Mouse (Mus musculus): Measurements from ENCODE around the gene Rfx4. TPM values are rescaled to one million over a fixed set of nuclear protein-coding genes. Genes with fewer than 3 reads are reported as not detected.

The Rfx4 gene
- total RNA-seq, 2 experiments from 2014 or later, result 0.16 TPM; not detected in 1

- no peak for DNase-seq (ENCODE audit: low spot score)
- intact Hi-C loops (cut with DNase I), result no loop called here
Observed at GRCm38 (mm10) chr10:84756435-84757095, 703 bp downstream of the Rfx4 start.

DNA sequence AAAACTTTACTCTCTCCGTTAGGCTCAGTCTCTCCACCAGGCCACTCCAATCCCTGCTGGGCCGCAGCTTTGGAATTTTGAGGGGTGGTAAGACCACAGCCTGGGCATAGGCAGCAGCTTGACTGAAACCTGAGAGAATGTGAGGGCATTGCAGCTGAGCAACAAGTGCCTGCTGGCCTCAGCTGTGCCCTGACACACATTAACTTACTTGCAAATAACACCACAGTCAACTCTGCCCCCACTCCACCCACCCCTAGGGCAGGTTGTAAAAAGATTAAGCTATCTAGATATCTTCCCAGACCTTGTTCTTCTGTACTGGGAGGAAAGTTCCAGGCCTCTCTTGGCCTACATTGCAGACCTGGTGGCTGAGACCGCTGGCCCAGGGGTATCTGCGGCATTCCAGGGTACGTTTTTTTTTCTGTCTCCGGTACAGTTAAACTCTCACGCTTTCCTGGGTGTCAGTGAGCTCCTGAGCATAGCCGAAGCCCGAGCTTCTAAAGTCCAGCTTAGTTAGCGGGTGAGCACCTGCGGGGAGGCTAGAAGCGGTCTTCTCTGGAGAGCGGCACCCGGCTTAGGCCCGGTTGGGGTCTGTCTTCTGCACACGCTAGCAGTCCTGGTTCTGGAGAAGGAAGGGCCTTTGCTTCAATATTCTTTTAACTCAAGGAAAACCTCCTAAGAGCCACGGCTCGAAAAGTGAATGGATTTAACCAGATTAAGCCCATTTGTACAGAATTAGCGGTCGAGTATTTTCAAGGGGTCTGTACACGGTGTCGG is 1.8 kb downstream of the Rfx4 start:
- intact Hi-C loops (cut with DNase I), result no loop called here
- DNase-seq (ENCODE audit: low spot score), result no peak

GRCm38 (mm10) chr10:84758200-84758468 is 2.3 kb downstream of the Rfx4 start:
- intact Hi-C loops (cut with DNase I), result no loop called here
- no peak for DNase-seq (ENCODE audit: low spot score)

GRCm38 (mm10) chr10:84758483-84759431 is 2.9 kb downstream of the Rfx4 start:
- no peak for DNase-seq (ENCODE audit: low spot score)
- intact Hi-C loops (cut with DNase I), result no loop called here

DNA sequence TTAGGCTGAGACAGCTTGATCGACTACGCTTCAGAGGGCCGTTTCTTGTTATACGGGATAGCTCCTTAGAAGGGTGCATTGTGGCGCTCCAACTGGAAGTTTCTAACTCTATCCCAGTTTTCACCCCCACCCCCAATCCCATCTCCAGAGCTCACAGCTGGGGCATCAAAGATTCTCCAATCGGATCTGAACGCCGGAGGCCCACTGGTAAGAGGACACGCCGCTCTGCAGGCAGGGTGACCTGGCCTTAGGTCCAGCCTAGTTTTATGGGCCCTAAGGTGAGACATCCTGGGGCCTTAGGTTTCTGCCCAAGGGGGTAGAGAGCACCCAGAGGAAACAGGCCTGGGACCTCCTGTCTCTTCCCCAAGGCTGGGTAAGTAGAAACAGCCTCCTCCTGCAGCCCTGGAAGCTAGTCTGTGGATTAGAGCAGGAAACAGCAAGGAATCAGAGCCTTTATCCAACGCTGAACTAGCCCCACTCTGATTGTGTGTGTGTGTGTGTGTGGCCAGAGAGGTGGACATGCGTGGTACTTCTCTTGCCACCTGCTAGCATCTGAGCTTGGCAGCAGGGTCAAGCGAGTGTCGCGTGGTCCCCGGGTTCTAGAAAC is 3.8 kb downstream of the Rfx4 start:
- no peak for DNase-seq (ENCODE audit: low spot score)
- intact Hi-C loops (cut with DNase I), result no loop called here

- no peak for DNase-seq (ENCODE audit: low spot score)
- intact Hi-C loops (cut with DNase I), result no loop called here
Observed at GRCm38 (mm10) chr10:84760118-84761111, 4.6 kb downstream of the Rfx4 start.

DNA sequence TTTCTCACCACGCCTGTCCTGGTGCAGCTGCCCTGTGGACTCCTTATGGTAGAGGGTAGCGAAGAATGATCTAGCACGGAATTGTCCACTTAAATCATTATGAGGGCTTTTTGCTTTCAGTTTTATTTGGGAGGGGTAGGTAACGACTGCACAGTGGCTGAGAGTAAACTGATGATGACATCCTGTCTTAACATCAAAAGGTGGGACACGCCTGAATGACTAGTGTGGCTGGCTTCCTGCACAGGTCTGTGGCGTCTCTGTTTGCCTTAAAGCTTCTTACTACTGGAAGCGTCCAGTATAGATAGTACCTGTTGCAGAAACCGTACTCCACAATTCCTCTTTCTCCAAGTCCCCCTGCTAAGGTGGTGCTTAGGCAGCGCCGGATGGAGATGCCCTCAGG is 12.9 kb downstream of the Rfx4 start:
- intact Hi-C loops (cut with DNase I), result no loop called here
- DNase-seq (ENCODE audit: low spot score), result no peak

GRCm38 (mm10) chr10:84772380-84773130 is 16.7 kb downstream of the Rfx4 start:
- no peak for DNase-seq (ENCODE audit: low spot score)
- intact Hi-C loops (cut with DNase I), result no loop called here

DNA sequence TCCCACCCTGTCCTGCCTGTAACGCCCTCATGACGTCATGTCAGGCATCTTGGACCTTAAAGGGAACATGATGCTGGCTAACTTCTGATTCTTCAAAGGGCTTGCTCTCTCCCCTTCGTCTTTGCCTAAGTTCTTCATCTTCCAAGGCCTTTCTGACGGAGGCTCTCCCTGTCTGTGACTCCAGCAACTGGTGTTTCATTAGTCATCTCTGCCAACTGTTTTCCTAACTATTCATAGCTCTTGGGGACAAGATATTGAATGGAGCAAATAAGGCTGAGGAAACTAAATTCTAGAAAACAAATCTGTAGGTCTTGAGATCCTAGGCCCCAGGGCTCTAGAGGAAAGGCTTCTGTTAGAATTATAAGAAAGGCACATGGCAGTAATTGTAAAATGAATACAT is 18.0 kb downstream of the Rfx4 start:
- DNase-seq (ENCODE audit: low spot score), result no peak
- intact Hi-C loops (cut with DNase I), result no loop called here

DNA sequence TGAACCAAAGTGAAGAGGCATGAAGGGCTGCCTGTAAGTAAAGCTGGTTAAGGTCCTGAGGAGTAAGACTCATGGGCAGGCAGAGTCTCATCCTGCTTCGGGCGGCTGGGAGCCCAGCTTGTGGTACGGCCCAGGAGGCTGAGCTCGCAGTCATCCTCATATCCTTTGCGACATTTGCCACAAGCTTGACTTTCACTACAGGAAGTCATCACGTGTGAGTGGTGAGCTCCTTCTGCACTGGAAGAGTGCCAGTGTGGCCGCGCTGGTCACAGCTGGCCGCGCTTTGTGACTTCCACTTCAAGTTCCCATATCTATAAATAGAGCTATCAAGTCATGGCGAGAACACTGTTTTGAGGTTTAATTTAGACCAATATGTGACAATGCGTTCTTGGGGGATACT is 18.7 kb downstream of the Rfx4 start:
- intact Hi-C loops (cut with DNase I), result no loop called here

GRCm38 (mm10) chr10:84777109-84777508 is 21.2 kb downstream of the Rfx4 start:
- DNase-seq (ENCODE audit: low spot score), result no peak
- intact Hi-C loops (cut with DNase I), result loop anchor here (5.0 kb wide), 1 partner anchor 75 kb away; no protein-coding TSS in a partner anchor

More for the DNA sequence above, 18.7 kb downstream of the Rfx4 start:
- DNase-seq (ENCODE audit: low spot score), result peak; percentile 62

DNA sequence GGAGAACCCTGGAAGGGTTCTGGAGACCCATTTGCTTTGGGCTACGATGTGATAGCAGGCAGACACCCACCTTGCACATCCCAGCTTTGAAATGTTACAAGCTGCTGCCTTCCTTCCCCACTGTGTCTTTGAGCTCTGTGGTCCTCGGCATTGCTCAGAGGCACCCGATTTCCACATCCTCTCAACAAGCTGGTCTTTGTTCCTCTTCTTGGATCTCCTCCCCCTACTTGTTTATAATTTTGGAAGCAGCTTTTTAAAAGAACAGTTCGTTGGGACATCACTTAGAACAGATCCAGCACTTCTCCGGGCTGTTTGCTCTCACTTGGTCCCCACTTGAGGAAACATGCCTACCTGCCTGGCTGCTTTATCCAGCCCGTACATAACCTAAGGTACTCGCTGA is 22.1 kb downstream of the Rfx4 start:
- intact Hi-C loops (cut with DNase I), result loop anchor here (5.0 kb wide), 1 partner anchor 74 kb away; no protein-coding TSS in a partner anchor
- no peak for DNase-seq (ENCODE audit: low spot score)

GRCm38 (mm10) chr10:84780828-84781227 is 25.0 kb downstream of the Rfx4 start:
- no peak for DNase-seq (ENCODE audit: low spot score)
- intact Hi-C loops (cut with DNase I), result no loop called here

DNA sequence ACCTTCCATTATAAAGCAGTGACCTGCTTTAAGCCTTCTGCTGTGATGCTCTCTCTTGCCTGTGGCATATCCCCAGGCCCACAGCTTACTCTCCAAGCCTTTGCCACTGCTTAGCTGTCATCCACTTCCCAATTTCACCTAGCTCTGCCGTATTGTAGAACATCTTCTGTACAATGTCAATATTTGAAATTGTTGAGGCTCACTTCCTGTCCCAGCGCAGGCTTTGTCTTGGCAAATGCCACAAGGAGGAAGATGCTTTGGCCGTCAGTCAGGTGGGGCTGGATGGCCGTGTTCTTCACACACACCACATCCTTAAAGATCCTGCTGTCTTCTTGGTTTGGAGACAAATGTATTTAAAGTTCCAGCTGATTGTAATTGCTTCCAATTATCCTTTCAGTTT is 29.5 kb downstream of the Rfx4 start:
- no peak for DNase-seq (ENCODE audit: low spot score)
- intact Hi-C loops (cut with DNase I), result no loop called here

GRCm38 (mm10) chr10:84790323-84790722 is 34.5 kb downstream of the Rfx4 start:
- intact Hi-C loops (cut with DNase I), result no loop called here
- no peak for DNase-seq (ENCODE audit: low spot score)

DNA sequence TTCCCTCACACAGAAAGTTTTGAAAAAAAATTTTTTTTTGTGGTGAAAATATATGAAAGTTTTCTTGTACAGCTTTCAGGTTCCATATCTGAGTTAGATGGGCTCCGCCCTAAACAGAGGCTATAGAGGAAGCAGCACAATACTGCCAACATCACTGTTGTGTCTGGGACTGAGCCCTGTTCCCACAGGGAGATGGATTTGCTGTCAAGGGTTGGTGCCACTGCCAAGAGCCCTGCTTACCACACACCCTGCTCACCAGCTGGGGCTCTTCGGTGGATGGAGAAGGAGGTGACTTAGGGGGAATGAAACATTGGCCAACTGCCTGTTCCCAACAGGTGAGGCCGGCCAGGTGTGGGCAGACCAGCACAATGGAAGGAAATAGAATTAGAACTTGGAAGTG is 35.3 kb downstream of the Rfx4 start:
- intact Hi-C loops (cut with DNase I), result no loop called here
- no peak for DNase-seq (ENCODE audit: low spot score)

- DNase-seq (ENCODE audit: low spot score), result no peak
- intact Hi-C loops (cut with DNase I), result no loop called here
Observed at GRCm38 (mm10) chr10:84801521-84801920, 45.7 kb downstream of the Rfx4 start.

GRCm38 (mm10) chr10:84803216-84803844 is 47.5 kb downstream of the Rfx4 start:
- no peak for DNase-seq (ENCODE audit: low spot score)
- intact Hi-C loops (cut with DNase I), result no loop called here
